Mouse (Mus musculus): ENCODE results near the gene Usp47.
"Not testable (repeated sequence)": the region's sequence is repeated elsewhere in the genome, so short reads cannot be mapped to it uniquely, and the experiment has no call there.

- TF ChIP-seq CTCF (conservative IDR thresholded peaks at IDR 0.05; ENCODE audit: insufficient read depth, insufficient read length, low read depth, low read length); POLR2A (IDR thresholded peaks at IDR 0.05; ENCODE audit: low read depth, low read length): not testable (repeated sequence)
These were observed 71.6 kb downstream of the Usp47 start for GRCm38 (mm10) chr7:112094923-112095322.
